Mouse (Mus musculus) hematopoietic stem cell, adult 5-6 weeks (primary cell): ENCODE results near the gene Dock8. TPM values are rescaled to one million over a fixed set of nuclear protein-coding genes. Genes with fewer than 3 reads are reported as not detected.
A peak's percentile ranks its signal among the peaks of the same experiment; 100 is the strongest.

ENCODE experiments used
- ATAC-seq, 2 experiments: fragments of 125-278 bp in 1 of 2; replicated peaks in 1 of 2; 2 replicates each; pipeline ENCODE4 v1.8.0; 2016 to 2017; ENCODE audit warnings: inconsistent platforms in 2 of 2, mild to moderate bottlenecking in 2 of 2, moderate number of reproducible peaks in 2 of 2, low read depth in 1 of 2, moderate TSS enrichment in 1 of 2; ENCODE audit not compliant: low FRiP score in 2 of 2, poor library complexity in 2 of 2, severe bottlenecking in 2 of 2, insufficient read depth in 1 of 2, low TSS enrichment in 1 of 2
- total RNA-seq: library from RNA; stranded (forward); fragments of 172-1452, 232-1000 nt; gene quantifications from 2 replicates; pipeline ENCODE4 v1.2.3, GENCODE M21; 2017

The Dock8 gene
- 50.4 and 63.4 TPM in 2 replicates for total RNA-seq

GRCm38 (mm10) chr19:24999201-24999886, at the start of gene Dock8:
Dock8 (plus strand) TSS chr19:24999534.
- peak; percentile 27 to 43 for ATAC-seq

GRCm38 (mm10) chr19:24958531-24958930, 40.8 kb upstream of the Dock8 start:
- ATAC-seq, result no peak

GRCm38 (mm10) chr19:24961172-24961962, 38.0 kb upstream of the Dock8 start, which contains the start of gene Cbwd1:
Cbwd1 (minus strand) TSS chr19:24961610.
- peak; percentile 99 to 100 for ATAC-seq

- no peak for ATAC-seq
These were observed 33.1 kb upstream of the Dock8 start for GRCm38 (mm10) chr19:24966203-24966602.

GRCm38 (mm10) chr19:24966941-24967340, 32.4 kb upstream of the Dock8 start:
- ATAC-seq, result no peak

GRCm38 (mm10) chr19:24971307-24971706, 28.0 kb upstream of the Dock8 start:
- peak; percentile 97 to 99 for ATAC-seq

- no peak for ATAC-seq
These were observed 26.5 kb upstream of the Dock8 start for GRCm38 (mm10) chr19:24972701-24973390.

GRCm38 (mm10) chr19:24977991-24978390, 21.3 kb upstream of the Dock8 start:
- ATAC-seq, result no peak

GRCm38 (mm10) chr19:24978852-24979842, 20.2 kb upstream of the Dock8 start:
- ATAC-seq, result no peak

- ATAC-seq, result no peak
These were observed 18.0 kb upstream of the Dock8 start for GRCm38 (mm10) chr19:24981294-24981693.

- no peak for ATAC-seq
These were observed 16.3 kb upstream of the Dock8 start for GRCm38 (mm10) chr19:24983050-24983449.

DNA sequence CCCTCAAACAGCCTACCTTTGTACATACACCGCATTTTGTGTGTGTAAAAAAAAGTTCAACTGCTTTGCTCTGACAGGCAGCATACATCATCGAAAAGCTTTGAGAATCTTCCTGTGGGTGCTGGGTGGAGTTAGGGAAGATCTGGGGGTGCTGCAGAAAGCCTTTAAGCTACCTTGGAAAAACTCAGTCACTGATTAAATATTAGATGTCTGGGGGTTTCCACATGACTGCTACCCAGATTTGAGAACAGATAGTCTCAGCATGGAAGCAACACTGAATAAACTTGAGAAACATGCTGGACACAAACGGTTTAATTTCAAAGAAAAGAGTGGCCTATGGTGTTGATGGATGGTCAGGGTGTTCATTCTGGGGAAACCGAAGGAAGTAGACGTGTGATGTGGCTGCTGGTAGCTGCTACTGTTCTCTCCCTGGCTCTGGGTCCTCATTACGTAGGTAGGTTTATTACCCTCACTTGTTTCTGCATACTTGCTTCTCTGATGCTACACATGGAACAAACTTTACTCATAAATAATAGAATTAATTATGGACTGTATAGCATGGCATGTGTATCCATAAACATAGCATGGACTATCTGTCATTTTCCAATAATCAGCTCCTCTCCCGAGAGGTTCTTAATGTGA, 15.4 kb upstream of the Dock8 start:
- no peak for ATAC-seq

DNA sequence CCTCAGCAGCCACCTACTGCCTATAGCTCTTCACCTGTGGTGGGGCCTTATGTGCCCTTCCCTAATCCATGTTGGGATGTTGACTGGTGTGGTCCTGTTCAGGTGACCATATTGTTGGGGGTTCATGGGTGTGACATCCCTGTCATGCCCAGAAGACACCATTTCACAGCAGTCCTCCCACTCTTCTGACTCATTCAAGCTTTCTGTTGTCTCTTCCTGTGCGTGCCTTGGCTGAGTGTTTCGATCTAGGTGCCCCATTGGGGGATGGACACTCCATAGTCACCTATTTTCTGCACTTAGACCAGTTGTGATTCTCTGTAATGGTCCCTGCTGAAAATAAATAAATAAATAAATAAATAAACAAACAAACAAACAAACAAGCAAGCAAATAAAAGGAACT, 14.3 kb upstream of the Dock8 start:
- no peak for ATAC-seq

DNA sequence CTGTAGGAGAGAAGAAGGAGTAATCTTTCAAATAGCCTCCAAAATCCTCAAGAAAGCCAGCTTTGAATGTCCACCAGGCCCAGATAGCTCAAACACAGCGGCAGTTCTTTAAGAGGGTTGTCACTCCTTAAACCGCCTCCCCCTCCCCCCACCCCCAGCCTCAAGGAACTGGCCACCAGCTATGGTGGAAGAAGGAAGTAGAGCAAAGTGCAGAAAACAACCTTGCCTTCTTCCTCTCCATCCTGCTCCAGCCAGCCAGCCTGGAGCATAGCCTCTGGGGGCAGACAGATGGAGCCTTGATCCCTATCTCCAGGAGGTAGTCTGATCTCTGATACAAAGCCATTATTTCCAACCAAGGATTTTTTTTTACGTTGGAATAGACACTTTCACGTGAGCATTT, 12.0 kb upstream of the Dock8 start:
- peak; percentile 49 to 53; a peak in 1 of 4 replicates for ATAC-seq

DNA sequence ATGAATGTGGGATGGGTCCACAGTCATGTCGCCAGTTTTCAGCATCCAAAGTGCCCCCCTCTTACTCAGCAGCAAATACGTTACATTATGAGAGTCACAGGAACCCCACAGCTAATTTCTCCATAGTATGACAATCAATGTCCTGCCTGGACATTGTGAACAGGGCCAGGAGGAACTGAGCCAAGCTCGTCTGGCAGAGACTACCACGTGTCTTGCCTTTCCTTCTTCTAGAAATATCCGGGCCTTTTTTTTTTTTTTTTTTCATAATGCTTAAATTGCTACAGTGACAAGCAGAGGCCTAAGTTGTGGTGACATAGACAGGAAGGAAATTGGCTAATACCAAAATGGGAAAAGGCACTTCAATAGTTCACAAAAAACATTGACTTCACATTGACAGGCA, 10.5 kb upstream of the Dock8 start:
- ATAC-seq, result peak in 1 of 2 experiments; percentile 31; a peak in 1 of 4 replicates

- peak in 1 of 2 experiments; percentile 14; a peak in 1 of 4 replicates for ATAC-seq
These were observed 9.1 kb upstream of the Dock8 start for GRCm38 (mm10) chr19:24990138-24990822.
